Mouse (Mus musculus): ENCODE data around the gene Slc25a16.
"Not testable (repeated sequence)": the region's sequence is repeated elsewhere in the genome, so short reads cannot be mapped to it uniquely, and the experiment has no call there.

The Slc25a16 gene

GRCm38 (mm10) chr10:62902829-62903228 lies 17.6 kb upstream of the Slc25a16 start:
- peak; percentile 94 for DNase-seq (ENCODE audit: low read depth, low spot score)

- no peak for DNase-seq (ENCODE audit: low read depth, low spot score)
These were observed 14.1 kb upstream of the Slc25a16 start for GRCm38 (mm10) chr10:62906336-62906735.

GRCm38 (mm10) chr10:62908896-62909295 lies 11.5 kb upstream of the Slc25a16 start, which contains the start of gene Tet1:
Tet1 (minus strand) TSS chr10:62908996.
- not testable (repeated sequence) for DNase-seq (ENCODE audit: low read depth, low spot score)

- no peak for DNase-seq (ENCODE audit: low read depth, low spot score)
These were observed 9.3 kb upstream of the Slc25a16 start for GRCm38 (mm10) chr10:62911120-62911519.

- no peak for DNase-seq (ENCODE audit: low read depth, low spot score)
These were observed 1.4 kb upstream of the Slc25a16 start for GRCm38 (mm10) chr10:62918985-62919384.

GRCm38 (mm10) chr10:62920766-62921156 lies 328 bp downstream of the Slc25a16 start:
- DNase-seq (ENCODE audit: low read depth, low spot score): no peak

- DNase-seq (ENCODE audit: low read depth, low spot score): no peak
These were observed 3.7 kb downstream of the Slc25a16 start for GRCm38 (mm10) chr10:62924096-62924635.

- DNase-seq (ENCODE audit: low read depth, low spot score): peak; percentile 72
These were observed 11.9 kb downstream of the Slc25a16 start for GRCm38 (mm10) chr10:62932381-62932780.

- no peak for DNase-seq (ENCODE audit: low read depth, low spot score)
These were observed 24.6 kb downstream of the Slc25a16 start for GRCm38 (mm10) chr10:62944975-62945580.

GRCm38 (mm10) chr10:62946738-62947471 lies 26.5 kb downstream of the Slc25a16 start, which contains the start of gene Dna2:
Dna2 (plus strand) TSS chr10:62947026.
- peak; percentile 86 for DNase-seq (ENCODE audit: low read depth, low spot score)

GRCm38 (mm10) chr10:62948551-62948950 lies 28.1 kb downstream of the Slc25a16 start:
- no peak for DNase-seq (ENCODE audit: low read depth, low spot score)

- no peak for DNase-seq (ENCODE audit: low read depth, low spot score)
These were observed 43.5 kb downstream of the Slc25a16 start for GRCm38 (mm10) chr10:62963956-62964355.

- no peak for DNase-seq (ENCODE audit: low read depth, low spot score)
These were observed 45.4 kb downstream of the Slc25a16 start for GRCm38 (mm10) chr10:62965796-62966195.

GRCm38 (mm10) chr10:62966291-62966690 lies 45.9 kb downstream of the Slc25a16 start:
- no peak for DNase-seq (ENCODE audit: low read depth, low spot score)

- peak; percentile 25 for DNase-seq (ENCODE audit: low read depth, low spot score)
These were observed 51.4 kb downstream of the Slc25a16 start for GRCm38 (mm10) chr10:62971821-62972220.

GRCm38 (mm10) chr10:62979667-62980038 lies 59.2 kb downstream of the Slc25a16 start:
- no peak for DNase-seq (ENCODE audit: low read depth, low spot score)

- peak; percentile 85 for DNase-seq (ENCODE audit: low read depth, low spot score)
These were observed 59.9 kb downstream of the Slc25a16 start, which contains the start of gene Rufy2 for GRCm38 (mm10) chr10:62980039-62980954. Rufy2 (plus strand) TSS chr10:62980223.

GRCm38 (mm10) chr10:62984072-62984471 lies 63.6 kb downstream of the Slc25a16 start:
- no peak for DNase-seq (ENCODE audit: low read depth, low spot score)

- DNase-seq (ENCODE audit: low read depth, low spot score): no peak
These were observed 64.1 kb downstream of the Slc25a16 start for GRCm38 (mm10) chr10:62984495-62984894.

GRCm38 (mm10) chr10:62987341-62987740 lies 66.9 kb downstream of the Slc25a16 start:
- peak; percentile 87 for DNase-seq (ENCODE audit: low read depth, low spot score)

- DNase-seq (ENCODE audit: low read depth, low spot score): peak; percentile 72
These were observed 70.2 kb downstream of the Slc25a16 start for GRCm38 (mm10) chr10:62990636-62991035.

- peak; percentile 70 for DNase-seq (ENCODE audit: low read depth, low spot score)
These were observed 73.6 kb downstream of the Slc25a16 start for GRCm38 (mm10) chr10:62993991-62994390.

Measured in R1 (cell line).